Mouse (Mus musculus) kidney, embryonic 14.5 days (tissue): Measurements from ENCODE around the gene Klf1. TPM values are rescaled to one million over a fixed set of nuclear protein-coding genes. Genes with fewer than 3 reads are reported as not detected.
"Not testable (repeated sequence)": the region's sequence is repeated elsewhere in the genome, so short reads cannot be mapped to it uniquely, and the experiment has no call there.

Experiments
- ATAC-seq: fragments of 200-750 bp; cut with Nextera tagmentation; 2 replicates; pipeline ENCODE4 v1.8.0; 2017; ENCODE audit warnings: moderate number of reproducible peaks, mild to moderate bottlenecking, moderate TSS enrichment, moderate library complexity; ENCODE audit not compliant: low FRiP score, low TSS enrichment
- H3K27ac ChIP-seq: fragments of 300-500 bp; sonication (generic); 2 replicates; pipeline ENCODE4 v1.5.1; 2014; ENCODE audit warnings: low read depth, mild to moderate bottlenecking, low read length, moderate library complexity, mixed read lengths
- H3K27me3 ChIP-seq: fragments of 300-500 bp; sonication (generic); 2 replicates; pipeline ENCODE4 v1.6.1; 2014; ENCODE audit warnings: mild to moderate bottlenecking, low read length; ENCODE audit not compliant: control insufficient read depth, insufficient read depth
- H3K36me3 ChIP-seq: fragments of 300-500 bp; sonication (generic); 2 replicates; pipeline ENCODE4 v1.6.1; 2014; ENCODE audit warnings: low read length, mixed read lengths; ENCODE audit not compliant: control insufficient read depth, insufficient read depth
- H3K4me1 ChIP-seq: fragments of 300-500 bp; sonication (generic); 2 replicates; pipeline ENCODE4 v1.6.1; 2014; ENCODE audit warnings: low read length, mixed read lengths; ENCODE audit not compliant: control insufficient read depth, insufficient read depth
- H3K4me2 ChIP-seq: fragments of 300-500 bp; sonication (generic); replicated peaks from 2 replicates; pipeline ENCODE4 v1.6.1; 2014; ENCODE audit warnings: low read depth, mild to moderate bottlenecking, low read length
- H3K4me3 ChIP-seq: fragments of 300-500 bp; sonication (generic); 2 replicates; pipeline ENCODE4 v1.5.1; 2014; ENCODE audit warnings: mild to moderate bottlenecking, low read length
- H3K9ac ChIP-seq: fragments of 300-500 bp; sonication (generic); 2 replicates; pipeline ENCODE4 v1.6.1; 2014; ENCODE audit warnings: low read depth, mild to moderate bottlenecking, low read length, moderate library complexity
- H3K9me3 ChIP-seq: fragments of 300-500 bp; sonication (generic); 2 replicates; pipeline ENCODE4 v1.6.1; 2016; ENCODE audit warnings: low read length; ENCODE audit not compliant: control insufficient read depth
- WGBS: fragments of 180-500 bp; shearing (Covaris S2); extraction: QIAGEN DNeasy Blood & Tissue Kit; methylation state at CpG from one replicate; pipeline ENCODE4 v1.1.7; 2014; 5-methylcytosine and 5-hydroxymethylcytosine counted together
- polyA plus RNA-seq: library from polyadenylated mRNA; unstranded; fragments of >200 nt; fragmentation: Nextera tagmentation; extraction: Ambion mirVana; gene quantifications from 2 replicates; pipeline ENCODE4 v1.2.1, GENCODE M21; 2014

The Klf1 gene
- polyA plus RNA-seq, 1 experiment from 2014 or later: 1.2 TPM

DNA sequence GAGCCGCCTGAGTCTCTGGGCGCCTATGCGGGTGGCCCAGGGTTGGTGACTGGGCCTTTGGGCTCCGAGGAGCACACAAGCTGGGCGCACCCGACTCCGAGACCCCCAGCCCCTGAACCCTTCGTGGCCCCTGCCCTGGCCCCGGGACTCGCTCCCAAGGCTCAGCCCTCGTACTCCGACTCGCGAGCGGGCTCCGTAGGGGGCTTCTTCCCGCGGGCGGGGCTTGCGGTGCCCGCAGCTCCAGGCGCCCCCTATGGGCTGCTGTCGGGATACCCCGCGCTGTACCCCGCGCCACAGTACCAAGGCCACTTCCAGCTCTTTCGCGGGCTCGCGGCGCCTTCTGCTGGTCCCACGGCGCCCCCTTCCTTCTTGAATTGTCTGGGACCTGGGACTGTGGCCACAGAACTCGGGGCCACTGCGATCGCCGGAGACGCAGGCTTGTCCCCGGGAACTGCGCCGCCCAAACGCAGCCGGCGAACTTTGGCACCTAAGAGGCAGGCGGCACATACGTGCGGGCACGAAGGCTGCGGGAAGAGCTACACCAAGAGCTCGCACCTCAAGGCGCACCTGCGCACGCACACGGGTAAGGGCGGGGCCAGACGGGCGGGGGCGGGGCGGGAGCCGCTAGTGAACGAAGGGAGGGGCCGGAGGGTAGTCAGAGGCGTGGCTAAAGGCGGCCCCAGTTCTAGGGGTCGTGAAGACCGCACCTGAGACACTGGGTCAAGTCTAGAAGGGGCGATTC is 1.4 kb downstream of the Klf1 start:
- under 1% methylated on average over 68 of the region's 68 CpGs for whole genome bisulfite sequencing
- peaks cover 4% of the 10 kb centered on the region; the same call in 1 of the 2 replicates for H3K27me3 ChIP-seq
- H3K4me1 ChIP-seq: no peaks in the 10 kb centered on the region
- H3K27ac ChIP-seq: no peak overlapping the region
- ATAC-seq: peak; percentile 86
- peak overlapping the region; percentile 97 for H3K4me2 ChIP-seq
- H3K4me3 ChIP-seq: peak overlapping the region; percentile 61
- no peaks in the 10 kb centered on the region for H3K9me3 ChIP-seq
- H3K9ac ChIP-seq: peak overlapping the region; percentile 73
- no peaks in the 10 kb centered on the region for H3K36me3 ChIP-seq

DNA sequence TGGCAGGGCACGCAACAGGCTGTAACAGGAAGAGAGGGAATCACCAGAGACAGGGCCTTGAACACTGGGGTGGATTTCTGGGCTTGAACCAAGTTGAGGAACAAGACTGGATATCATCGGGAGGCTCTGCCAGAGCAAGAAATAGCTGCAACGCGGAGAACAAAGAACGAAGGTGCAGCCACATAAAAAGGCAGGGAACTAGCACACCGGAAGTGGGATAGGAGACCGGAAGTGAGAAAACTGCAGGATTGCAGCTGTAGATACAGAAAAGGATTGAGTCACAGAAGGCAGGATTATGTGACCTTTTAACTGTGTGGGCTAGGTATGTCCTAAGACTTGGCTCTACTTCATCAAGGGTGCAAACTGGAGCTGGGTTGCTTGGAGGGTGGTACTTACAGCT is 2.6 kb downstream of the Klf1 start:
- H3K4me3 ChIP-seq: no peak overlapping the region
- H3K4me1 ChIP-seq: peaks cover 5% of the 10 kb centered on the region; the same call in 1 of the 2 replicates
- H3K9me3 ChIP-seq: no peaks in the 10 kb centered on the region
- 88% methylated on average over 7 of the region's 7 CpGs for WGBS
- no peak overlapping the region for H3K27ac ChIP-seq
- peaks cover 6% of the 10 kb centered on the region for H3K27me3 ChIP-seq
- no peak for ATAC-seq
- H3K4me2 ChIP-seq: no peak overlapping the region
- no peak overlapping the region for H3K9ac ChIP-seq
- H3K36me3 ChIP-seq: no peaks in the 10 kb centered on the region

DNA sequence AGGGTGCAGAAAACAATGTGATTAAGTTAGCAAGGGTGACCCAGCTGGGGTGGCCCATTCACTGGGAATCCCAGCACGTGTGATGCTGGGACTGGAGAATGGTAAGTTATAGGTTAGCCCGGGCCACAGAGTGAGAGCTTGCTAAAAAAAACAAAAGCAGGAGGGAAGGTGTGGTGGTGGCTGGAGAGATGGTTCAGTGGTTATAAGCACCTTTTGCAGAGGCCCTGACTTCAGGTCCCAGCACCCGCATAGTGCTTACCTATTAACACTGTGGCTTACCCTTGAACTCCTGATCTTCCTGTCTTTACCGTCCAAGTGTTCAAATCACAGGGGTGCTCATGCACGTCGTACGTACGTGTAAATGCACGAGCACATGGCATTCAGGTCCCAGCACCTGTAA is 5.3 kb downstream of the Klf1 start:
- no peak overlapping the region for H3K4me2 ChIP-seq
- no peaks in the 10 kb centered on the region for H3K36me3 ChIP-seq
- H3K27me3 ChIP-seq: peaks cover 19% of the 10 kb centered on the region
- no peak overlapping the region for H3K4me3 ChIP-seq
- WGBS: 86% methylated on average over 9 of the region's 9 CpGs
- H3K9ac ChIP-seq: no peak overlapping the region
- no peak overlapping the region for H3K27ac ChIP-seq
- H3K9me3 ChIP-seq: no peaks in the 10 kb centered on the region
- no peak for ATAC-seq
- peaks cover 7% of the 10 kb centered on the region; the same call in 1 of the 2 replicates for H3K4me1 ChIP-seq

DNA sequence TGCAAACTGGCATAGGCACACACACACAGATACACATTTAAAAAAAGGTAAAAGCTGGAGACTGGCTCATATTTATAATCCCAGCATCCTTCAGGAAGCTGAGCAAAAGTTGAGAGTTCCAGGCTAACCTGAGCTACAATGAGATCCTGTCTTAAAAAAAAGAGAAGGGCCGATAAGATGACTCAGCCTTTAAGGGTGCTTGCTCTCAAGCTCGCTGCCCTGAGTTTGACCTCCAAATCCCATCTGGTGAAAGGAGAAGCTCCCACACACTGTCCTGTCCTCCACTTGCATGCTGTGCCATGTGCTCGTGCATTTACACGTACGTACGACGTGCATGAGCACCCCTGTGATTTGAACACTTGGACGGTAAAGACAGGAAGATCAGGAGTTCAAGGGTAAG is 5.8 kb downstream of the Klf1 start:
- WGBS: 61% methylated on average over 8 of the region's 8 CpGs
- no peak for ATAC-seq

DNA sequence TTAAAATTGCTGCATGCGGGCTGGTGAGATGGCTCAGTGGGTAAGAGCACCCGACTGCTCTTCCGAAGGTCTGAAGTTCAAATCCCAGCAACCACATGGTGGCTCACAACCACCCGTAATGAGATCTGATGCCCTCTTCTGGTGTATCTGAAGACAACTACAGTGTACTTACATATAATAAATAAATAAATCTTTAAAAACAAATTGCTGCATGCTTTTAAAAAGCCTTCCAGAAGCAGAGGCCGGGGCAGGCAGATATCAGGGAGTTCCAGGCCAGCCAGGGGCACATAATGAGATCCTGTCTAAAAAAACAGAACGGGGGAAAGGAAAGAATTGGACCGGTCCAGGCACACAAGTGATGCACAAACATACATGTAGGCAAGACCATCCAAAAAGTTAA is 6.3 kb downstream of the Klf1 start:
- 0 out of 2 replicates have a peak overlapping the region, but pooled peaks have one; percentile 28 for H3K9ac ChIP-seq
- not testable (repeated sequence) for H3K27ac ChIP-seq, ATAC-seq

More for the DNA sequence above, 5.8 kb downstream of the Klf1 start:
- Histone ChIP-seq H3K9ac (no peak overlapping the region), H3K4me3 (no peak overlapping the region), H3K36me3 (no peaks in the 10 kb centered on the region), H3K27me3 (peaks cover 24% of the 10 kb centered on the region), H3K4me2 (no peak overlapping the region), H3K27ac (no peak overlapping the region), H3K9me3 (no peaks in the 10 kb centered on the region), H3K4me1 (peaks cover 7% of the 10 kb centered on the region; the same call in 1 of the 2 replicates)

DNA sequence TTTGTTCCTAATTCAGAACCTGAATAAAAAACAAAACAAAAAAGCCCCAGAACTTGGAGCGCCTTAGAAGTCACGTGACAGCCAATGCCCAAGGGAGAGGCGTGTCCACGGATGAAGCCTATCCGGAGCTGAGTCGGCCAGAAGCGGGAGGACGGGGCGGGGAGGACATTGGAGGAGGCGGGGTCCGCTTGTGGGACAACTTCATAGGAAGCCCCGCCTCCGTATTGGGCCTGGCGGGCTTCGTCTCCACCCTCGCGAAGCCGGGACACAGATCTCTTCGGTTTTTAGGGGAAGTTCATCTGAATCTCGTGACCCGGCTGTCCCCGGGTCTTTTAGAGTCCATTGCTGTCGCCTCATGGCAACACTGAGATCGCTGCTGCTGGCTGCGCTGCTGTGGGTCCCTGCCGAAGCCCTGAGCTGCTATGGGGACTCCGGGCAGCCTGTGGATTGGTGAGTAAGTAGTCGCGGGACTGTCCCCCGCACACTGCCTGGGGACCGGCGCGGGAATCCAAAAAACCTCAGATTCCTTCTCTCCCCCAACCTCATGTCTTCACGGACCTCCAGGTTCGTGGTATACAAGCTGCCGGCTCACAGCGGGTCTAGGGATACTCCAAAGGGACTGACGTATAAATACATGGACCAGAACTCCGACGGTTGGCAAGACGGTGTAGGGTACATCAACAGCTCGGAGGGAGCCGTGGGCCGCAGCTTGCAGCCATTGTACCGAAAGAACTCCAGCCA is 6.9 kb downstream of the Klf1 start, which contains the start of gene Dnase2a:
Dnase2a (plus strand) TSS at position 140 of the 741 bp plus-strand sequence.
- peak; percentile 90 for ATAC-seq
- H3K4me2 ChIP-seq: peak within 1 kb of the TSS; percentile 82

More for the DNA sequence above, 6.3 kb downstream of the Klf1 start:
- Histone ChIP-seq H3K4me1 (peaks cover 10% of the 10 kb centered on the region), H3K4me2 (peak overlapping the region; percentile 82), H3K27me3 (peaks cover 29% of the 10 kb centered on the region), H3K4me3 (peak overlapping the region; percentile 58)
- not testable (repeated sequence) for H3K9me3 ChIP-seq, H3K36me3 ChIP-seq
- 25% methylated on average over 6 of the region's 7 CpGs for WGBS

DNA sequence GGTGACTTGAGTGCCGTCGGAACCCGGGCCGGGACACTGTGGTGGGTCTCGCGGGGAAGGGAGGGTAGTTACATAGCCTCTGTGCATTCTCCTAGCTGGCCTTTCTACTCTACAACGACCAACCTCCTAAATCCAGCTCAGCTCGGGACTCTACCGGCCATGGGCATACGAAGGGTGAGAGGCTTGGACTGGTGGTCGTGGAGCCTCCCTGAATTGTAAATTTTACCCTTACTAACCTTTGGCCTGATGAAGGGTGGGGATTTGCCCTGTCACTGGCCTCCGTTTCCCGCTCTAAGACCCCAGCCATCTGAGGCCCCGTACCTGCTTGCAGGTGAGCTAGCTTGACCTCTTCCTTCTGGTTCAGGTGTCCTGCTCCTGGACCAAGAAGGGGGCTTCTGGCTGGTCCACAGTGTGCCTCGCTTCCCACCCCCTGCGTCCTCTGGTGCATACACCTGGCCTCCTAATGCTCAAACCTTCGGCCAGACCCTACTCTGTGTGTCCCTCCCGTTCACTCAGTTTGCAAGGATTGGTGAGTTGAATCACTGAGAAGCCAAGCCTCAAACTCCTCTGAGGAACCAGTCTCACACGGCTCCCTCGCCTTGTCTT is 7.5 kb downstream of the Klf1 start:
- no peak for ATAC-seq
- Histone ChIP-seq H3K9me3 (peaks cover 3% of the 10 kb centered on the region; the same call in 1 of the 2 replicates), H3K4me3 (peak overlapping the region; percentile 58), H3K27ac (no peak overlapping the region), H3K4me2 (peak overlapping the region; percentile 82), H3K9ac (peak overlapping the region; percentile 65), H3K27me3 (peaks cover 36% of the 10 kb centered on the region), H3K4me1 (peaks cover 12% of the 10 kb centered on the region), H3K36me3 (no peaks in the 10 kb centered on the region)
- WGBS: 47% methylated on average over 20 of the region's 20 CpGs

More for the DNA sequence above, 6.9 kb downstream of the Klf1 start, which contains the start of gene Dnase2a:
- Histone ChIP-seq H3K9ac (peak within 1 kb of the TSS; percentile 65), H3K27ac (no peak within 1 kb of the TSS), H3K36me3 (no peaks in the 10 kb centered on the region), H3K4me3 (peak within 1 kb of the TSS; percentile 58), H3K9me3 (no peaks in the 10 kb centered on the region), H3K4me1 (peaks cover 12% of the 10 kb centered on the region), H3K27me3 (peaks cover 32% of the 10 kb centered on the region)
- 1% methylated on average over 45 of the region's 45 CpGs for WGBS

DNA sequence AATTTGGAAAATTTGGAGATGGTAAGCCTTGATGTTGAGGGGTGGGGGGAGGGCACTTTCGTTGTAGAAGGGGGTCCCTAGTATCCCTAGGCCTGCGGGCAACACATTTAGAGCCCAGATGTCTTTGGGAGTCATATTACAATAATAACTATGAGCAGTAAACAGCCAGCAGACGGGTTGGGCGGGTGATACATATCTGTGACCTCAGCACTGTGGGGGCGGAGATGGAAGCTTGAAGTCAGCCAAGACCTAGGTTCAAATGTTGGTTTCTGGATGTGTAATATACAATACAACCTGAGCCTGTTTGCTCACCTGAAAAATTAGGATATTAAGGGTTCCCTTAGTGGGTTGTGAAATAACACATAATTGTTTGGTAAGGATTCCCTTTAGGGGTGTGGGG is 8.2 kb downstream of the Klf1 start:
- Histone ChIP-seq H3K9me3 (peaks cover 3% of the 10 kb centered on the region; the same call in 1 of the 2 replicates), H3K27ac (no peak overlapping the region), H3K36me3 (no peaks in the 10 kb centered on the region), H3K4me2 (no peak overlapping the region), H3K9ac (no peak overlapping the region), H3K4me3 (no peak overlapping the region), H3K27me3 (peaks cover 36% of the 10 kb centered on the region), H3K4me1 (peaks cover 12% of the 10 kb centered on the region)
- WGBS: 55% methylated on average over 5 of the region's 5 CpGs
- no peak for ATAC-seq
